ENCODE assay signal across 14 mouse cellular contexts in genomic region chr2:103594592-103595011, GRCm38 (mm10). TPM values are rescaled to one million over a fixed set of nuclear protein-coding genes. Genes with fewer than 3 reads are reported as not detected.
DNase-seq lines count a peak whose midpoint lies in the region; ATAC-seq and TF ChIP-seq lines count a peak whose summit lies in the region.
"Had no signal": no experiment of that assay in that cellular context is flagged by ENCODE, and none has a peak within 500 bp of the region (broad histone marks: within the 10 kb centered on the region; RNA-seq: fewer than 3 reads in every experiment).

No protein-coding gene starts in this region.

- 59% methylated on average over 6 of the region's 6 CpGs for WGBS in heart, embryonic 14.5 days
- 43% methylated on average over 6 of the region's 6 CpGs for WGBS in intestine, embryonic 16.5 days
- WGBS in kidney, postnatal 0 days: 56% methylated on average over 6 of the region's 6 CpGs
- 53% methylated on average over 6 of the region's 6 CpGs for WGBS in liver, embryonic 14.5 days (ENCODE audit: insufficient replicate concordance)
- WGBS in hindbrain, embryonic 10.5 days: 74% methylated on average over 6 of the region's 6 CpGs
- 43% methylated on average over 6 of the region's 6 CpGs for WGBS in forebrain, embryonic 11.5 days

- no peak overlapping the region for H3K4me3 ChIP-seq in heart, embryonic 14.5 days (ENCODE audit: control insufficient read depth in 1 of 2, insufficient read depth in 1 of 2, low read depth in 1 of 2, low read length in 2 of 2)
- H3K4me3 ChIP-seq in intestine, embryonic 16.5 days (ENCODE audit: low read length): no peak overlapping the region
- H3K4me3 ChIP-seq in kidney, postnatal 0 days (replicated peaks; ENCODE audit: low read depth, low read length): no peak overlapping the region
- no peak overlapping the region for H3K4me3 ChIP-seq in liver, embryonic 14.5 days (ENCODE audit: insufficient read depth in 1 of 2, low read depth in 2 of 2, low read length in 2 of 2)
- no peak overlapping the region for H3K4me3 ChIP-seq in hindbrain, embryonic 10.5 days
- H3K4me3 ChIP-seq in forebrain, embryonic 11.5 days (ENCODE audit: low read depth, low read length): no peak overlapping the region
- H3K4me3 ChIP-seq: hindbrain, embryonic 13.5 days had no signal

- no peak for DNase-seq in heart, adult 9 months (ENCODE audit: low spot score in 2 of 2)
- no peak for DNase-seq in kidney, postnatal 0 days (ENCODE audit: low spot score)
- DNase-seq in liver, embryonic 14.5 days (ENCODE audit: low read depth in 3 of 3, low spot score in 3 of 3): no peak
- DNase-seq in c-Kit-positive CD71-positive TER-119-positive erythroid progenitor cells, embryonic 14.5 days (ENCODE audit: low spot score): no peak
- DNase-seq in hindbrain, embryonic 10.5 days (ENCODE audit: low spot score): no peak
- DNase-seq in forebrain, embryonic 11.5 days (ENCODE audit: low spot score): no peak
- DNase-seq: adrenal gland, adult 8-10 months; embryo, embryonic 11 days; layer of hippocampus, postnatal 36 days; lung, adult 18-20 months; thymus, postnatal 4 days had no signal

- no peaks in the 10 kb centered on the region for H3K9me3 ChIP-seq in heart, embryonic 14.5 days (ENCODE audit: control insufficient read depth, low read length)
- H3K9me3 ChIP-seq in intestine, embryonic 16.5 days (ENCODE audit: control insufficient read depth, low read length): no peaks in the 10 kb centered on the region
- no peaks in the 10 kb centered on the region for H3K9me3 ChIP-seq in kidney, postnatal 0 days (replicated peaks; ENCODE audit: low read length)
- no peaks in the 10 kb centered on the region for H3K9me3 ChIP-seq in liver, embryonic 14.5 days (ENCODE audit: control insufficient read depth, low read length)
- H3K9me3 ChIP-seq in hindbrain, embryonic 10.5 days: no peaks in the 10 kb centered on the region
- H3K9me3 ChIP-seq in forebrain, embryonic 11.5 days (ENCODE audit: control insufficient read depth, low read length): no peaks in the 10 kb centered on the region
- H3K9me3 ChIP-seq: hindbrain, embryonic 13.5 days had no signal

- no peak for TF ChIP-seq CTCF in kidney, postnatal 0 days (IDR thresholded peaks at IDR 0.05; ENCODE audit: low read depth)
- no peak for TF ChIP-seq CTCF in liver, embryonic 14.5 days (IDR thresholded peaks at IDR 0.05; ENCODE audit: low read depth)

- no peaks in the 10 kb centered on the region for H3K36me3 ChIP-seq in heart, embryonic 14.5 days (ENCODE audit: control insufficient read depth, insufficient read depth, low read length)
- H3K36me3 ChIP-seq in intestine, embryonic 16.5 days (ENCODE audit: control insufficient read depth, insufficient read depth, low read length): no peaks in the 10 kb centered on the region
- H3K36me3 ChIP-seq in kidney, postnatal 0 days (ENCODE audit: insufficient read depth, low read length): no peaks in the 10 kb centered on the region
- no peaks in the 10 kb centered on the region for H3K36me3 ChIP-seq in liver, embryonic 14.5 days (replicated peaks; ENCODE audit: control insufficient read depth, insufficient read depth, low read depth)
- H3K36me3 ChIP-seq in hindbrain, embryonic 10.5 days: no peaks in the 10 kb centered on the region
- no peaks in the 10 kb centered on the region for H3K36me3 ChIP-seq in forebrain, embryonic 11.5 days (ENCODE audit: control insufficient read depth, insufficient read depth, low read length)
- H3K36me3 ChIP-seq: hindbrain, embryonic 13.5 days had no signal

- TF ChIP-seq EP300 in liver, embryonic 14.5 days (IDR thresholded peaks at IDR 0.05; ENCODE audit: low read depth): no peak

- peak overlapping the region; percentile 12 to 24; a peak in 1 of 4 replicates for H3K27ac ChIP-seq in heart, embryonic 14.5 days (replicated peaks in 1 of 2; ENCODE audit: control insufficient read depth in 1 of 2, insufficient read depth in 1 of 2, low read depth in 2 of 2, low read length in 2 of 2)
- H3K27ac ChIP-seq in intestine, embryonic 16.5 days (ENCODE audit: low read length): peak overlapping the region; percentile 66
- peak overlapping the region; percentile 72 for H3K27ac ChIP-seq in kidney, postnatal 0 days
- H3K27ac ChIP-seq in liver, embryonic 14.5 days: no peak overlapping the region
- no peak overlapping the region for H3K27ac ChIP-seq in hindbrain, embryonic 10.5 days
- H3K27ac ChIP-seq in forebrain, embryonic 11.5 days (ENCODE audit: low read depth, low read length): no peak overlapping the region
- H3K27ac ChIP-seq: hindbrain, embryonic 13.5 days had no signal

- H3K4me1 ChIP-seq in heart, embryonic 14.5 days (ENCODE audit: control insufficient read depth in 2 of 2, insufficient read depth in 2 of 2, low read length in 2 of 2): peaks cover 50 to 99% of the 10 kb centered on the region in 2 experiments
- peaks cover 19% of the 10 kb centered on the region; the same call in 1 of the 2 replicates for H3K4me1 ChIP-seq in intestine, embryonic 16.5 days (ENCODE audit: control insufficient read depth, insufficient read depth, low read length)
- peaks cover 6% of the 10 kb centered on the region; the same call in 1 of the 2 replicates for H3K4me1 ChIP-seq in kidney, postnatal 0 days (replicated peaks; ENCODE audit: insufficient read depth, low read length)
- peaks cover 8 to 31% of the 10 kb centered on the region in 2 experiments for H3K4me1 ChIP-seq in liver, embryonic 14.5 days (replicated peaks; ENCODE audit: control insufficient read depth in 2 of 2, insufficient read depth in 2 of 2, low read length in 1 of 2)
- peaks cover 33% of the 10 kb centered on the region for H3K4me1 ChIP-seq in hindbrain, embryonic 10.5 days (replicated peaks)
- peaks cover 4% of the 10 kb centered on the region for H3K4me1 ChIP-seq in forebrain, embryonic 11.5 days (replicated peaks; ENCODE audit: control insufficient read depth, insufficient read depth, low read length)

- ATAC-seq in heart, embryonic 14.5 days (ENCODE audit: insufficient number of reproducible peaks, insufficient read depth, low FRiP score, low read depth): no peak
- ATAC-seq in intestine, embryonic 16.5 days: peak; percentile 70
- ATAC-seq in kidney, postnatal 0 days (replicated peaks; ENCODE audit: low FRiP score, low read depth): peak; percentile 58
- ATAC-seq in liver, embryonic 14.5 days (ENCODE audit: insufficient read depth): no peak
- no peak for ATAC-seq in forebrain, embryonic 11.5 days (replicated peaks; ENCODE audit: low FRiP score)

- H3K9ac ChIP-seq in heart, embryonic 14.5 days (ENCODE audit: low read length): peak overlapping the region; percentile 32; the same call in 1 of the 2 replicates
- H3K9ac ChIP-seq in intestine, embryonic 16.5 days (ENCODE audit: low read depth, low read length): peak overlapping the region; percentile 25; the same call in 1 of the 2 replicates
- no peak overlapping the region for H3K9ac ChIP-seq in kidney, postnatal 0 days (ENCODE audit: low read depth, low read length)
- H3K9ac ChIP-seq in liver, embryonic 14.5 days (replicated peaks): no peak overlapping the region
- no peak overlapping the region for H3K9ac ChIP-seq in forebrain, embryonic 11.5 days (ENCODE audit: low read length)
- H3K9ac ChIP-seq: hindbrain, embryonic 13.5 days had no signal

- no peaks in the 10 kb centered on the region for H3K27me3 ChIP-seq in heart, embryonic 14.5 days (ENCODE audit: control insufficient read depth, insufficient read depth, low read length)
- no peaks in the 10 kb centered on the region for H3K27me3 ChIP-seq in intestine, embryonic 16.5 days (replicated peaks; ENCODE audit: control insufficient read depth, insufficient read depth, low read length)
- H3K27me3 ChIP-seq in kidney, postnatal 0 days (ENCODE audit: insufficient read depth, low read length): no peaks in the 10 kb centered on the region
- H3K27me3 ChIP-seq in liver, embryonic 14.5 days (ENCODE audit: control insufficient read depth, insufficient read depth, low read length): no peaks in the 10 kb centered on the region
- H3K27me3 ChIP-seq in hindbrain, embryonic 10.5 days (ENCODE audit: insufficient read depth, poor library complexity, severe bottlenecking): no peaks in the 10 kb centered on the region
- no peaks in the 10 kb centered on the region for H3K27me3 ChIP-seq in forebrain, embryonic 11.5 days (ENCODE audit: control insufficient read depth, insufficient read depth, low read length)
- H3K27me3 ChIP-seq: hindbrain, embryonic 13.5 days had no signal

- H3K4me2 ChIP-seq in heart, embryonic 14.5 days (ENCODE audit: low read length): 0 out of 2 replicates have a peak overlapping the region, but pooled peaks have one; percentile 7
- peak overlapping the region; percentile 22; the same call in 1 of the 2 replicates for H3K4me2 ChIP-seq in intestine, embryonic 16.5 days (ENCODE audit: low read depth, low read length)
- H3K4me2 ChIP-seq in kidney, postnatal 0 days (ENCODE audit: low read length): no peak overlapping the region
- H3K4me2 ChIP-seq in liver, embryonic 14.5 days (ENCODE audit: low read depth): peak overlapping the region; percentile 22; the same call in 1 of the 2 replicates
- H3K4me2 ChIP-seq in forebrain, embryonic 11.5 days (ENCODE audit: low read depth, low read length, severe bottlenecking): no peak overlapping the region
- H3K4me2 ChIP-seq: hindbrain, embryonic 13.5 days had no signal

RNA-seq across cellular contexts. Expression of gene Abtb2, which starts 28.5 kb away (rescaled TPM):
- polyA plus RNA-seq in heart, embryonic 14.5 days (2014; fragmentation: Nextera tagmentation; extraction: Ambion mirVana): 18.4 and 18.6 TPM in 2 replicates
- 4.7 and 5.4 TPM in 2 replicates for polyA plus RNA-seq in intestine, embryonic 16.5 days (2015; fragmentation: Nextera tagmentation; extraction: Ambion mirVana)
- 5.2 and 5.6 TPM in 2 replicates for polyA plus RNA-seq in kidney, postnatal 0 days (2015; fragmentation: Nextera tagmentation; extraction: Ambion mirVana)
- polyA plus RNA-seq in liver, embryonic 14.5 days (2012; rRNA removed): 1.7 and 1.8 TPM in 2 replicates
- polyA plus RNA-seq in liver, embryonic 14.5 days (2014; fragmentation: Nextera tagmentation; extraction: Ambion mirVana): 1.2 and 1.7 TPM in 2 replicates
- polyA plus RNA-seq in hindbrain, embryonic 10.5 days (2016; fragmentation: Nextera tagmentation; extraction: Ambion mirVana): 13.3 and 21.3 TPM in 2 replicates
- polyA plus RNA-seq in forebrain, embryonic 11.5 days (2014; fragmentation: Nextera tagmentation; extraction: Ambion mirVana): 14.1 and 15.9 TPM in 2 replicates

Comparison
In these comparisons a context has a peak if more than half of its experiments do, and no peak if none do; other contexts are left out.
1. ATAC-seq: peak in intestine, embryonic 16.5 days (single experiment) and kidney, postnatal 0 days (single experiment); none in heart, embryonic 14.5 days (single experiment), liver, embryonic 14.5 days (single experiment) and forebrain, embryonic 11.5 days (single experiment).
2. H3K27ac ChIP-seq: peak in heart, embryonic 14.5 days (2 of 2), intestine, embryonic 16.5 days (single experiment) and kidney, postnatal 0 days (single experiment); none in liver, embryonic 14.5 days (single experiment), hindbrain, embryonic 10.5 days (single experiment) and forebrain, embryonic 11.5 days (single experiment).
3. H3K4me2 ChIP-seq: peak in heart, embryonic 14.5 days (single experiment), intestine, embryonic 16.5 days (single experiment) and liver, embryonic 14.5 days (single experiment); none in kidney, postnatal 0 days (single experiment) and forebrain, embryonic 11.5 days (single experiment).
4. H3K9ac ChIP-seq: peak in heart, embryonic 14.5 days (single experiment) and intestine, embryonic 16.5 days (single experiment); none in kidney, postnatal 0 days (single experiment), liver, embryonic 14.5 days (single experiment) and forebrain, embryonic 11.5 days (single experiment).